Mouse (Mus musculus) cerebellum, adult 11 months (tissue): ENCODE data around the gene Shc4.

Source experiments
- DNase-seq: peaks from one replicate; pipeline ENCODE4 v3.0.0; 2022

The Shc4 gene

GRCm38 (mm10) chr2:125724086-125724430 is at the start of gene Shc4:
Gene Shc4 (minus strand): TSS chr2:125724148.
- peak; percentile 5 for DNase-seq

GRCm38 (mm10) chr2:125765029-125765428 is 41.1 kb upstream of the Shc4 start:
- no peak for DNase-seq

- no peak for DNase-seq
Measured at GRCm38 (mm10) chr2:125764531-125764930, 40.6 kb upstream of the Shc4 start.

GRCm38 (mm10) chr2:125749330-125749729 is 25.4 kb upstream of the Shc4 start:
- no peak for DNase-seq

GRCm38 (mm10) chr2:125739338-125739737 is 15.4 kb upstream of the Shc4 start:
- no peak for DNase-seq

GRCm38 (mm10) chr2:125738718-125739117 is 14.8 kb upstream of the Shc4 start:
- DNase-seq: no peak

GRCm38 (mm10) chr2:125736025-125736343 is 12.0 kb upstream of the Shc4 start:
- no peak for DNase-seq

- no peak for DNase-seq
Measured at GRCm38 (mm10) chr2:125735333-125736024, 11.5 kb upstream of the Shc4 start.

GRCm38 (mm10) chr2:125734741-125735140 is 10.8 kb upstream of the Shc4 start:
- DNase-seq: no peak

- DNase-seq: peak; percentile 94
Measured at GRCm38 (mm10) chr2:125731763-125732560, 8.0 kb upstream of the Shc4 start.

- peak; percentile 10 for DNase-seq
Measured at GRCm38 (mm10) chr2:125724546-125725114, 682 bp upstream of the Shc4 start.

- peak; percentile 46 for DNase-seq
Measured at GRCm38 (mm10) chr2:125723408-125724085, 401 bp downstream of the Shc4 start.

- DNase-seq: peak; percentile 17
Measured at GRCm38 (mm10) chr2:125723086-125723407, 901 bp downstream of the Shc4 start.

- DNase-seq: no peak
Measured at GRCm38 (mm10) chr2:125716599-125716998, 7.3 kb downstream of the Shc4 start.

- DNase-seq: no peak
Measured at GRCm38 (mm10) chr2:125706510-125706921, 17.4 kb downstream of the Shc4 start.

GRCm38 (mm10) chr2:125704907-125705631 is 18.9 kb downstream of the Shc4 start:
- DNase-seq: no peak

GRCm38 (mm10) chr2:125702851-125703250 is 21.1 kb downstream of the Shc4 start:
- DNase-seq: no peak

- DNase-seq: no peak
Measured at GRCm38 (mm10) chr2:125701606-125702005, 22.3 kb downstream of the Shc4 start.

- no peak for DNase-seq
Measured at GRCm38 (mm10) chr2:125696219-125696618, 27.7 kb downstream of the Shc4 start.

GRCm38 (mm10) chr2:125694798-125695197 is 29.1 kb downstream of the Shc4 start:
- no peak for DNase-seq

GRCm38 (mm10) chr2:125692010-125692409 is 31.9 kb downstream of the Shc4 start:
- DNase-seq: no peak

- DNase-seq: no peak
Measured at GRCm38 (mm10) chr2:125685441-125686150, 38.4 kb downstream of the Shc4 start.
